Mouse (Mus musculus): ENCODE results near the gene Sec22b.

GRCm38 (mm10) chr3:97940511-97941204 lies 39.7 kb downstream of the Sec22b start:
- TF ChIP-seq POLR2A (IDR thresholded peaks at IDR 0.05; ENCODE audit: insufficient read depth, low read depth, low read length): no peak
- TF ChIP-seq CTCF (IDR thresholded peaks at IDR 0.05; ENCODE audit: insufficient read depth, low read depth, low read length): no peak
